Mouse (Mus musculus): Measurements from ENCODE around the gene Dgkd. TPM values are rescaled to one million over a fixed set of nuclear protein-coding genes. Genes with fewer than 3 reads are reported as not detected.
A peak's percentile ranks its signal among the peaks of the same experiment; 100 is the strongest.

The Dgkd gene
- polyA plus RNA-seq, 1 experiment from 2014 or later: 30.0 TPM

GRCm38 (mm10) chr1:87854851-87855251, 1.8 kb downstream of the Dgkd start:
- Histone ChIP-seq H3K27me3 (ENCODE audit: control insufficient read depth, insufficient read depth, low read length) (no peaks in the 10 kb centered on the region), H3K9ac (ENCODE audit: low read length) (no peak overlapping the region), H3K4me3 (replicated peaks; ENCODE audit: low read length) (peak overlapping the region; percentile 89), H3K9me3 (replicated peaks; ENCODE audit: control insufficient read depth, low read length) (no peaks in the 10 kb centered on the region), H3K27ac (ENCODE audit: low read length) (no peak overlapping the region), H3K4me2 (ENCODE audit: low read depth, low read length) (peak overlapping the region; percentile 99), H3K4me1 (ENCODE audit: control insufficient read depth, insufficient read depth, low read length) (peaks cover 24% of the 10 kb centered on the region), H3K36me3 (ENCODE audit: control insufficient read depth, insufficient read depth, low read length) (no peaks in the 10 kb centered on the region)
- ATAC-seq (ENCODE audit: insufficient read depth, low FRiP score): no peak
- WGBS: 20% methylated on average over 2 of the region's 2 CpGs

- Histone ChIP-seq H3K9ac (ENCODE audit: low read length) (no peak overlapping the region), H3K9me3 (replicated peaks; ENCODE audit: control insufficient read depth, low read length) (no peaks in the 10 kb centered on the region), H3K27me3 (ENCODE audit: control insufficient read depth, insufficient read depth, low read length) (no peaks in the 10 kb centered on the region), H3K4me3 (replicated peaks; ENCODE audit: low read length) (no peak overlapping the region), H3K36me3 (ENCODE audit: control insufficient read depth, insufficient read depth, low read length) (no peaks in the 10 kb centered on the region), H3K27ac (ENCODE audit: low read length) (no peak overlapping the region), H3K4me1 (ENCODE audit: control insufficient read depth, insufficient read depth, low read length) (peaks cover 24% of the 10 kb centered on the region), H3K4me2 (ENCODE audit: low read depth, low read length) (no peak overlapping the region)
- WGBS: 89% methylated on average over 1 of the region's 1 CpGs
- ATAC-seq (ENCODE audit: insufficient read depth, low FRiP score): no peak
These were observed 2.4 kb downstream of the Dgkd start for GRCm38 (mm10) chr1:87855522-87855921.

GRCm38 (mm10) chr1:87856823-87857222, 3.7 kb downstream of the Dgkd start:
- H3K27ac ChIP-seq (ENCODE audit: low read length): no peak overlapping the region
- H3K9ac ChIP-seq (ENCODE audit: low read length): no peak overlapping the region
- no peaks in the 10 kb centered on the region for H3K27me3 ChIP-seq (ENCODE audit: control insufficient read depth, insufficient read depth, low read length)
- peaks cover 24% of the 10 kb centered on the region for H3K4me1 ChIP-seq (ENCODE audit: control insufficient read depth, insufficient read depth, low read length)
- no peaks in the 10 kb centered on the region for H3K9me3 ChIP-seq (replicated peaks; ENCODE audit: control insufficient read depth, low read length)
- ATAC-seq (ENCODE audit: insufficient read depth, low FRiP score): no peak
- 71% methylated on average over 3 of the region's 3 CpGs for WGBS
- H3K36me3 ChIP-seq (ENCODE audit: control insufficient read depth, insufficient read depth, low read length): no peaks in the 10 kb centered on the region
- H3K4me3 ChIP-seq (replicated peaks; ENCODE audit: low read length): no peak overlapping the region
- no peak overlapping the region for H3K4me2 ChIP-seq (ENCODE audit: low read depth, low read length)

GRCm38 (mm10) chr1:87858031-87858430, 4.9 kb downstream of the Dgkd start:
- Histone ChIP-seq H3K4me3 (replicated peaks; ENCODE audit: low read length) (no peak overlapping the region), H3K9ac (ENCODE audit: low read length) (no peak overlapping the region), H3K4me2 (ENCODE audit: low read depth, low read length) (no peak overlapping the region), H3K27me3 (ENCODE audit: control insufficient read depth, insufficient read depth, low read length) (no peaks in the 10 kb centered on the region), H3K4me1 (ENCODE audit: control insufficient read depth, insufficient read depth, low read length) (peaks cover 23% of the 10 kb centered on the region), H3K36me3 (ENCODE audit: control insufficient read depth, insufficient read depth, low read length) (no peaks in the 10 kb centered on the region), H3K9me3 (replicated peaks; ENCODE audit: control insufficient read depth, low read length) (no peaks in the 10 kb centered on the region), H3K27ac (ENCODE audit: low read length) (peak overlapping the region; percentile 28; the same call in 1 of the 2 replicates)
- 74% methylated on average over 1 of the region's 1 CpGs for WGBS
- no peak for ATAC-seq (ENCODE audit: insufficient read depth, low FRiP score)

- no peaks in the 10 kb centered on the region for H3K36me3 ChIP-seq (ENCODE audit: control insufficient read depth, insufficient read depth, low read length)
- no peaks in the 10 kb centered on the region for H3K27me3 ChIP-seq (ENCODE audit: control insufficient read depth, insufficient read depth, low read length)
- H3K9me3 ChIP-seq (replicated peaks; ENCODE audit: control insufficient read depth, low read length): no peaks in the 10 kb centered on the region
- ATAC-seq (ENCODE audit: insufficient read depth, low FRiP score): 0 out of 2 replicates have a peak, but pooled peaks have one; percentile 65
- peaks cover 23% of the 10 kb centered on the region for H3K4me1 ChIP-seq (ENCODE audit: control insufficient read depth, insufficient read depth, low read length)
- 66% methylated on average over 2 of the region's 2 CpGs for WGBS
- peak overlapping the region; percentile 34 for H3K27ac ChIP-seq (ENCODE audit: low read length)
- H3K4me3 ChIP-seq (replicated peaks; ENCODE audit: low read length): no peak overlapping the region
- no peak overlapping the region for H3K4me2 ChIP-seq (ENCODE audit: low read depth, low read length)
- no peak overlapping the region for H3K9ac ChIP-seq (ENCODE audit: low read length)
These were observed 5.4 kb downstream of the Dgkd start for GRCm38 (mm10) chr1:87858529-87858928.

GRCm38 (mm10) chr1:87863602-87864001, 10.5 kb downstream of the Dgkd start:
- Histone ChIP-seq H3K9me3 (replicated peaks; ENCODE audit: control insufficient read depth, low read length) (no peaks in the 10 kb centered on the region), H3K4me1 (ENCODE audit: control insufficient read depth, insufficient read depth, low read length) (peaks cover 11% of the 10 kb centered on the region), H3K9ac (ENCODE audit: low read length) (no peak overlapping the region), H3K36me3 (ENCODE audit: control insufficient read depth, insufficient read depth, low read length) (no peaks in the 10 kb centered on the region), H3K27me3 (ENCODE audit: control insufficient read depth, insufficient read depth, low read length) (no peaks in the 10 kb centered on the region), H3K4me3 (replicated peaks; ENCODE audit: low read length) (no peak overlapping the region), H3K4me2 (ENCODE audit: low read depth, low read length) (no peak overlapping the region), H3K27ac (ENCODE audit: low read length) (no peak overlapping the region)
- no peak for ATAC-seq (ENCODE audit: insufficient read depth, low FRiP score)
- WGBS: 64% methylated on average over 3 of the region's 3 CpGs

- peaks cover 7% of the 10 kb centered on the region; the same call in 1 of the 2 replicates for H3K4me1 ChIP-seq (ENCODE audit: control insufficient read depth, insufficient read depth, low read length)
- H3K27me3 ChIP-seq (ENCODE audit: control insufficient read depth, insufficient read depth, low read length): no peaks in the 10 kb centered on the region
- no peak overlapping the region for H3K27ac ChIP-seq (ENCODE audit: low read length)
- no peaks in the 10 kb centered on the region for H3K36me3 ChIP-seq (ENCODE audit: control insufficient read depth, insufficient read depth, low read length)
- no peak overlapping the region for H3K4me2 ChIP-seq (ENCODE audit: low read depth, low read length)
- H3K9me3 ChIP-seq (replicated peaks; ENCODE audit: control insufficient read depth, low read length): no peaks in the 10 kb centered on the region
- H3K4me3 ChIP-seq (replicated peaks; ENCODE audit: low read length): no peak overlapping the region
- no peak overlapping the region for H3K9ac ChIP-seq (ENCODE audit: low read length)
- ATAC-seq (ENCODE audit: insufficient read depth, low FRiP score): no peak
These were observed 11.8 kb downstream of the Dgkd start for GRCm38 (mm10) chr1:87864889-87865288.

GRCm38 (mm10) chr1:87866672-87867071, 13.6 kb downstream of the Dgkd start:
- Histone ChIP-seq H3K27me3 (ENCODE audit: control insufficient read depth, insufficient read depth, low read length) (no peaks in the 10 kb centered on the region), H3K4me3 (replicated peaks; ENCODE audit: low read length) (no peak overlapping the region), H3K36me3 (ENCODE audit: control insufficient read depth, insufficient read depth, low read length) (no peaks in the 10 kb centered on the region), H3K27ac (ENCODE audit: low read length) (no peak overlapping the region), H3K9me3 (replicated peaks; ENCODE audit: control insufficient read depth, low read length) (no peaks in the 10 kb centered on the region), H3K9ac (ENCODE audit: low read length) (no peak overlapping the region), H3K4me2 (ENCODE audit: low read depth, low read length) (no peak overlapping the region), H3K4me1 (ENCODE audit: control insufficient read depth, insufficient read depth, low read length) (peaks cover 8% of the 10 kb centered on the region; the same call in 1 of the 2 replicates)
- no peak for ATAC-seq (ENCODE audit: insufficient read depth, low FRiP score)
- WGBS: 87% methylated on average over 1 of the region's 1 CpGs

GRCm38 (mm10) chr1:87871546-87871945, 18.5 kb downstream of the Dgkd start:
- Histone ChIP-seq H3K27ac (ENCODE audit: low read length) (no peak overlapping the region), H3K9me3 (replicated peaks; ENCODE audit: control insufficient read depth, low read length) (no peaks in the 10 kb centered on the region), H3K36me3 (ENCODE audit: control insufficient read depth, insufficient read depth, low read length) (no peaks in the 10 kb centered on the region), H3K4me1 (ENCODE audit: control insufficient read depth, insufficient read depth, low read length) (peaks cover 6% of the 10 kb centered on the region; the same call in 1 of the 2 replicates), H3K27me3 (ENCODE audit: control insufficient read depth, insufficient read depth, low read length) (no peaks in the 10 kb centered on the region), H3K9ac (ENCODE audit: low read length) (no peak overlapping the region), H3K4me2 (ENCODE audit: low read depth, low read length) (no peak overlapping the region), H3K4me3 (replicated peaks; ENCODE audit: low read length) (no peak overlapping the region)
- 0 out of 2 replicates have a peak, but pooled peaks have one; percentile 40 for ATAC-seq (ENCODE audit: insufficient read depth, low FRiP score)

- Histone ChIP-seq H3K4me2 (ENCODE audit: low read depth, low read length) (no peak overlapping the region), H3K27ac (ENCODE audit: low read length) (no peak overlapping the region), H3K4me1 (ENCODE audit: control insufficient read depth, insufficient read depth, low read length) (peaks cover 12% of the 10 kb centered on the region), H3K9ac (ENCODE audit: low read length) (no peak overlapping the region), H3K4me3 (replicated peaks; ENCODE audit: low read length) (no peak overlapping the region), H3K9me3 (replicated peaks; ENCODE audit: control insufficient read depth, low read length) (no peaks in the 10 kb centered on the region), H3K36me3 (ENCODE audit: control insufficient read depth, insufficient read depth, low read length) (no peaks in the 10 kb centered on the region), H3K27me3 (ENCODE audit: control insufficient read depth, insufficient read depth, low read length) (no peaks in the 10 kb centered on the region)
- ATAC-seq (ENCODE audit: insufficient read depth, low FRiP score): no peak
These were observed 20.0 kb downstream of the Dgkd start for GRCm38 (mm10) chr1:87873081-87873480.

Data from stomach, embryonic 16.5 days (tissue).